Mouse (Mus musculus): ENCODE data around the gene Efna5. TPM values are rescaled to one million over a fixed set of nuclear protein-coding genes. Genes with fewer than 3 reads are reported as not detected.

The Efna5 gene
- polyA plus RNA-seq, 1 experiment = 0.46 TPM

GRCm38 (mm10) chr17:62657832-62658630, 223.1 kb downstream of the Efna5 start:
- TF ChIP-seq POLR2A (IDR thresholded peaks at IDR 0.05; ENCODE audit: low read depth, low read length) (no peak), CTCF (IDR thresholded peaks at IDR 0.05; ENCODE audit: extremely low read depth, insufficient read length, insufficient replicate concordance, low read depth, low read length) (no peak)
- Histone ChIP-seq H3K27me3 (ENCODE audit: control insufficient read depth, insufficient read depth, low read length) (no peaks in the 10 kb centered on the region), H3K4me3 (ENCODE audit: low read depth, low read length) (no peak overlapping the region), H3K36me3 (ENCODE audit: control insufficient read depth, insufficient read depth, low read length) (no peaks in the 10 kb centered on the region), H3K27ac (ENCODE audit: insufficient read depth, low read depth, low read length) (no peak overlapping the region), H3K4me1 (ENCODE audit: control insufficient read depth, insufficient read depth, insufficient read length, low read length) (no peaks in the 10 kb centered on the region)
- WGBS = 78% methylated on average over 12 of the region's 12 CpGs

- Histone ChIP-seq H3K27ac (ENCODE audit: insufficient read depth, low read depth, low read length) (no peak overlapping the region), H3K27me3 (ENCODE audit: control insufficient read depth, insufficient read depth, low read length) (no peaks in the 10 kb centered on the region), H3K4me1 (ENCODE audit: control insufficient read depth, insufficient read depth, insufficient read length, low read length) (no peaks in the 10 kb centered on the region), H3K4me3 (ENCODE audit: low read depth, low read length) (no peak overlapping the region), H3K36me3 (ENCODE audit: control insufficient read depth, insufficient read depth, low read length) (no peaks in the 10 kb centered on the region)
- TF ChIP-seq POLR2A (IDR thresholded peaks at IDR 0.05; ENCODE audit: low read depth, low read length) (no peak), CTCF (IDR thresholded peaks at IDR 0.05; ENCODE audit: extremely low read depth, insufficient read length, insufficient replicate concordance, low read depth, low read length) (no peak)
- WGBS = 67% methylated on average over 7 of the region's 7 CpGs
Measured at GRCm38 (mm10) chr17:62657051-62657450, 224.1 kb downstream of the Efna5 start.

GRCm38 (mm10) chr17:62656591-62656990, 224.5 kb downstream of the Efna5 start:
- Histone ChIP-seq H3K27ac (ENCODE audit: insufficient read depth, low read depth, low read length) (no peak overlapping the region), H3K36me3 (ENCODE audit: control insufficient read depth, insufficient read depth, low read length) (no peaks in the 10 kb centered on the region), H3K27me3 (ENCODE audit: control insufficient read depth, insufficient read depth, low read length) (no peaks in the 10 kb centered on the region), H3K4me3 (ENCODE audit: low read depth, low read length) (no peak overlapping the region), H3K4me1 (ENCODE audit: control insufficient read depth, insufficient read depth, insufficient read length, low read length) (no peaks in the 10 kb centered on the region)
- TF ChIP-seq CTCF (IDR thresholded peaks at IDR 0.05; ENCODE audit: extremely low read depth, insufficient read length, insufficient replicate concordance, low read depth, low read length) (no peak), POLR2A (IDR thresholded peaks at IDR 0.05; ENCODE audit: low read depth, low read length) (no peak)
- 31% methylated on average over 7 of the region's 7 CpGs for WGBS

- H3K36me3 ChIP-seq (ENCODE audit: control insufficient read depth, insufficient read depth, low read length) = no peaks in the 10 kb centered on the region
- 29% methylated on average over 16 of the region's 16 CpGs for WGBS
- no peaks in the 10 kb centered on the region for H3K27me3 ChIP-seq (ENCODE audit: control insufficient read depth, insufficient read depth, low read length)
- no peak overlapping the region for H3K4me3 ChIP-seq (ENCODE audit: low read depth, low read length)
- no peak for TF ChIP-seq POLR2A (IDR thresholded peaks at IDR 0.05; ENCODE audit: low read depth, low read length)
- TF ChIP-seq CTCF (IDR thresholded peaks at IDR 0.05; ENCODE audit: extremely low read depth, insufficient read length, insufficient replicate concordance, low read depth, low read length) = no peak
- no peaks in the 10 kb centered on the region for H3K4me1 ChIP-seq (ENCODE audit: control insufficient read depth, insufficient read depth, insufficient read length, low read length)
- no peak overlapping the region for H3K27ac ChIP-seq (ENCODE audit: insufficient read depth, low read depth, low read length)
Measured at GRCm38 (mm10) chr17:62655819-62656355, 225.2 kb downstream of the Efna5 start.

- no peak overlapping the region for H3K27ac ChIP-seq (ENCODE audit: insufficient read depth, low read depth, low read length)
- H3K27me3 ChIP-seq (ENCODE audit: control insufficient read depth, insufficient read depth, low read length) = no peaks in the 10 kb centered on the region
- no peak overlapping the region for H3K4me3 ChIP-seq (ENCODE audit: low read depth, low read length)
- 72% methylated on average over 6 of the region's 6 CpGs for WGBS
- H3K36me3 ChIP-seq (ENCODE audit: control insufficient read depth, insufficient read depth, low read length) = no peaks in the 10 kb centered on the region
- no peaks in the 10 kb centered on the region for H3K4me1 ChIP-seq (ENCODE audit: control insufficient read depth, insufficient read depth, insufficient read length, low read length)
- TF ChIP-seq CTCF (IDR thresholded peaks at IDR 0.05; ENCODE audit: extremely low read depth, insufficient read length, insufficient replicate concordance, low read depth, low read length) = no peak
- no peak for TF ChIP-seq POLR2A (IDR thresholded peaks at IDR 0.05; ENCODE audit: low read depth, low read length)
Measured at GRCm38 (mm10) chr17:62652451-62652850, 228.7 kb downstream of the Efna5 start.

GRCm38 (mm10) chr17:62651696-62652095, 229.4 kb downstream of the Efna5 start:
- 77% methylated on average over 8 of the region's 8 CpGs for WGBS
- TF ChIP-seq POLR2A (IDR thresholded peaks at IDR 0.05; ENCODE audit: low read depth, low read length) = no peak
- no peak for TF ChIP-seq CTCF (IDR thresholded peaks at IDR 0.05; ENCODE audit: extremely low read depth, insufficient read length, insufficient replicate concordance, low read depth, low read length)

GRCm38 (mm10) chr17:62649293-62649950, 231.7 kb downstream of the Efna5 start:
- H3K36me3 ChIP-seq (ENCODE audit: control insufficient read depth, insufficient read depth, low read length) = no peaks in the 10 kb centered on the region
- WGBS = 88% methylated on average over 10 of the region's 10 CpGs
- TF ChIP-seq CTCF (IDR thresholded peaks at IDR 0.05; ENCODE audit: extremely low read depth, insufficient read length, insufficient replicate concordance, low read depth, low read length) (no peak), POLR2A (IDR thresholded peaks at IDR 0.05; ENCODE audit: low read depth, low read length) (no peak)
- no peak overlapping the region for H3K4me3 ChIP-seq (ENCODE audit: low read depth, low read length)
- no peak overlapping the region for H3K27ac ChIP-seq (ENCODE audit: insufficient read depth, low read depth, low read length)
- H3K4me1 ChIP-seq (ENCODE audit: control insufficient read depth, insufficient read depth, insufficient read length, low read length) = no peaks in the 10 kb centered on the region
- no peaks in the 10 kb centered on the region for H3K27me3 ChIP-seq (ENCODE audit: control insufficient read depth, insufficient read depth, low read length)

More at GRCm38 (mm10) chr17:62651696-62652095, 229.4 kb downstream of the Efna5 start:
- Histone ChIP-seq H3K27me3 (ENCODE audit: control insufficient read depth, insufficient read depth, low read length) (no peaks in the 10 kb centered on the region), H3K4me3 (ENCODE audit: low read depth, low read length) (no peak overlapping the region), H3K4me1 (ENCODE audit: control insufficient read depth, insufficient read depth, insufficient read length, low read length) (no peaks in the 10 kb centered on the region), H3K27ac (ENCODE audit: insufficient read depth, low read depth, low read length) (no peak overlapping the region), H3K36me3 (ENCODE audit: control insufficient read depth, insufficient read depth, low read length) (no peaks in the 10 kb centered on the region)
